14 mouse cellular contexts compared by ENCODE assay signal in the genomic region with DNA sequence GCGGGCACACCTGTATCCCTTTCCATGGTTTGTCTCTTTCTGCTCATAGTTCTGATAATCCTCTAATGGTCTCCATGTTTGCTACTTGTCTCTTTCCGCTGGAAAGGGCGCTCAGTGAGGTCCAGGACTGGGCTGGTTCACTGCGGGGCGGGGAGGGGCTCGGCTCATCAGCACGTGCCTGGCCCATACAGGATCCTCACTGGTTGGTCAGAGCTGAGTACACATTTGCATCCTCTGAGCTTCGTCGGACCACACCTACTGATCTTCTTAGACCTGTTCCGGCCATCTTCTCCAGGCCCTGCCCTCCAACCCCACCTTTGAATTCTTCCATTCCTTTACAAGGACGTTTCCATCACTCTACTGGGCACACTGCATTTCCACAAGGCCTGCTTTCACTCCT.
"Had no signal": no experiment of that assay in that cellular context is flagged by ENCODE, and none has a peak within 500 bp of the region (broad histone marks: within the 10 kb centered on the region; RNA-seq: fewer than 3 reads in every experiment).

No protein-coding gene starts in this region.

- H3K4me3 ChIP-seq: limb, embryonic 10.5 days; limb, embryonic 13.5 days; liver, embryonic 13.5 days; stomach, embryonic 15.5 days had no signal

- H3K27me3 ChIP-seq: limb, embryonic 13.5 days; liver, embryonic 13.5 days; stomach, embryonic 15.5 days had no signal

- H3K36me3 ChIP-seq: limb, embryonic 10.5 days; limb, embryonic 13.5 days; liver, embryonic 13.5 days; stomach, embryonic 15.5 days had no signal

- H3K27ac ChIP-seq: limb, embryonic 10.5 days; limb, embryonic 13.5 days; liver, embryonic 13.5 days; stomach, embryonic 15.5 days had no signal

- DNase-seq: kidney, adult 9 months; kidney, postnatal 14 days; kidney, postnatal 4 days; liver; liver, embryonic 13.5 days; lung, adult 2 months; lung, postnatal 14 days; lung, postnatal 4 days; midbrain, embryonic 14.5 days; right cerebral cortex, postnatal 4 days; thymus, postnatal 25 days had no signal

- H3K9me3 ChIP-seq: limb, embryonic 10.5 days; limb, embryonic 13.5 days; liver, embryonic 13.5 days; stomach, embryonic 15.5 days had no signal
